Mouse (Mus musculus): Measurements from ENCODE around the gene Cnot1.

DNA sequence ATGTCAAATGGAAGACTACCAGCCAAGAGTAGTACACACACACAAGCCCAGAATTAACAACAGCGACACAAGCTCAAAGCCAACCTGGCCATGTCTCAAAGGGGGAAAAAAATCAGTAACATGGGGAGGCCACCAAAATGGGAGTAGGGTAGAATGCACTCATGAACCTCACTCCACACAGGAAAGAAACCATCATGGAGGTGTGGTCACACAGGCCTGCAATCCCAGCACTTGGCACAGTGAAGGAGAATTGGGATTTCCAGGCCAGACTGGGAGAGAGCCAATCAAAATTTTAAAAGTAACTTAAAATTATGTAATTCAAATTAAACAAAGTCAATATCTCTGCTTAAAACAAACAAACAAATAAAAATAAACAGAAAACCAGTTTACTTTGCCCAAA lies 55.3 kb downstream of the Cnot1 start:
- TF ChIP-seq CTCF (IDR thresholded peaks at IDR 0.05; ENCODE audit: control insufficient read depth, insufficient read depth, insufficient read length) (no peak), FOSL1 (IDR thresholded peaks at IDR 0.05; ENCODE audit: insufficient read depth, low read length, poor library complexity, severe bottlenecking) (no peak), MAX (IDR thresholded peaks at IDR 0.05) (no peak), USF1 (IDR thresholded peaks at IDR 0.05; ENCODE audit: low read depth) (no peak), MYOD1 (IDR thresholded peaks at IDR 0.05; ENCODE audit: control insufficient read depth, insufficient read length, low read depth) (no peak), CEBPB (IDR thresholded peaks at IDR 0.05; ENCODE audit: low read depth) (no peak)
